Mouse (Mus musculus): ENCODE results near the gene Fzd2.
"Not testable (repeated sequence)": the region's sequence is repeated elsewhere in the genome, so short reads cannot be mapped to it uniquely, and the experiment has no call there.

Fzd2 gene

GRCm38 (mm10) chr11:102604010-102604584 is at the start of gene Fzd2:
TSS of gene Fzd2 (plus strand) at chr11:102604396.
- no peak for DNase-seq (ENCODE audit: low spot score in 2 of 2)

GRCm38 (mm10) chr11:102555400-102556030 is 48.7 kb upstream of the Fzd2 start:
- DNase-seq (ENCODE audit: low spot score in 2 of 2), result peak in 1 of 2 experiments; percentile 29

- DNase-seq (ENCODE audit: low spot score in 2 of 2), result peak; percentile 78 to 82
Observed at GRCm38 (mm10) chr11:102556031-102556715, 48.0 kb upstream of the Fzd2 start, which contains the start of gene Gpatch8. TSS of gene Gpatch8 (minus strand) at chr11:102556392.

- no peak for DNase-seq (ENCODE audit: low spot score in 2 of 2)
Observed at GRCm38 (mm10) chr11:102556716-102557074, 47.5 kb upstream of the Fzd2 start.

GRCm38 (mm10) chr11:102557386-102557785 is 46.8 kb upstream of the Fzd2 start:
- no peak for DNase-seq (ENCODE audit: low spot score in 2 of 2)

- no peak for DNase-seq (ENCODE audit: low spot score in 2 of 2)
Observed at GRCm38 (mm10) chr11:102558704-102559103, 45.5 kb upstream of the Fzd2 start.

GRCm38 (mm10) chr11:102564952-102565671 is 39.1 kb upstream of the Fzd2 start:
- not testable (repeated sequence) for DNase-seq (ENCODE audit: low spot score in 2 of 2)

- no peak for DNase-seq (ENCODE audit: low spot score in 2 of 2)
Observed at GRCm38 (mm10) chr11:102565741-102566140, 38.5 kb upstream of the Fzd2 start.

GRCm38 (mm10) chr11:102566290-102566689 is 37.9 kb upstream of the Fzd2 start:
- DNase-seq (ENCODE audit: low spot score in 2 of 2), result no peak

- no peak for DNase-seq (ENCODE audit: low spot score in 2 of 2)
Observed at GRCm38 (mm10) chr11:102567157-102567556, 37.0 kb upstream of the Fzd2 start.

- no peak for DNase-seq (ENCODE audit: low spot score in 2 of 2)
Observed at GRCm38 (mm10) chr11:102567723-102568122, 36.5 kb upstream of the Fzd2 start.

- DNase-seq (ENCODE audit: low spot score in 2 of 2), result no peak
Observed at GRCm38 (mm10) chr11:102568191-102568590, 36.0 kb upstream of the Fzd2 start.

GRCm38 (mm10) chr11:102568756-102569377 is 35.3 kb upstream of the Fzd2 start:
- DNase-seq (ENCODE audit: low spot score in 2 of 2), result no peak

GRCm38 (mm10) chr11:102572866-102573663 is 31.1 kb upstream of the Fzd2 start:
- DNase-seq (ENCODE audit: low spot score in 2 of 2), result peak; percentile 62 to 76

- no peak for DNase-seq (ENCODE audit: low spot score in 2 of 2)
Observed at GRCm38 (mm10) chr11:102575034-102575433, 29.2 kb upstream of the Fzd2 start.

- DNase-seq (ENCODE audit: low spot score in 2 of 2), result no peak
Observed at GRCm38 (mm10) chr11:102576050-102576754, 28.0 kb upstream of the Fzd2 start.

- peak; percentile 49 to 68 for DNase-seq (ENCODE audit: low spot score in 2 of 2)
Observed at GRCm38 (mm10) chr11:102578341-102579118, 25.7 kb upstream of the Fzd2 start.

GRCm38 (mm10) chr11:102579165-102580033 is 24.8 kb upstream of the Fzd2 start, which contains the start of gene Gm11627:
TSS of gene Gm11627 (minus strand) at chr11:102579461.
- DNase-seq (ENCODE audit: low spot score in 2 of 2), result no peak

- no peak for DNase-seq (ENCODE audit: low spot score in 2 of 2)
Observed at GRCm38 (mm10) chr11:102580034-102580330, 24.2 kb upstream of the Fzd2 start.
